Mouse (Mus musculus) retina, adult 2 months (tissue): Measurements from ENCODE around the gene Mllt6.
A peak's percentile ranks its signal among the peaks of the same experiment; 100 is the strongest.
"Not testable (repeated sequence)": the region's sequence is repeated elsewhere in the genome, so short reads cannot be mapped to it uniquely, and the experiment has no call there.

Source experiments
- DNase-seq: peaks from one replicate; pipeline ENCODE4 v3.0.0-alpha.2; 2012; ENCODE audit warnings: low read depth, low spot score

Gene Mllt6

DNA sequence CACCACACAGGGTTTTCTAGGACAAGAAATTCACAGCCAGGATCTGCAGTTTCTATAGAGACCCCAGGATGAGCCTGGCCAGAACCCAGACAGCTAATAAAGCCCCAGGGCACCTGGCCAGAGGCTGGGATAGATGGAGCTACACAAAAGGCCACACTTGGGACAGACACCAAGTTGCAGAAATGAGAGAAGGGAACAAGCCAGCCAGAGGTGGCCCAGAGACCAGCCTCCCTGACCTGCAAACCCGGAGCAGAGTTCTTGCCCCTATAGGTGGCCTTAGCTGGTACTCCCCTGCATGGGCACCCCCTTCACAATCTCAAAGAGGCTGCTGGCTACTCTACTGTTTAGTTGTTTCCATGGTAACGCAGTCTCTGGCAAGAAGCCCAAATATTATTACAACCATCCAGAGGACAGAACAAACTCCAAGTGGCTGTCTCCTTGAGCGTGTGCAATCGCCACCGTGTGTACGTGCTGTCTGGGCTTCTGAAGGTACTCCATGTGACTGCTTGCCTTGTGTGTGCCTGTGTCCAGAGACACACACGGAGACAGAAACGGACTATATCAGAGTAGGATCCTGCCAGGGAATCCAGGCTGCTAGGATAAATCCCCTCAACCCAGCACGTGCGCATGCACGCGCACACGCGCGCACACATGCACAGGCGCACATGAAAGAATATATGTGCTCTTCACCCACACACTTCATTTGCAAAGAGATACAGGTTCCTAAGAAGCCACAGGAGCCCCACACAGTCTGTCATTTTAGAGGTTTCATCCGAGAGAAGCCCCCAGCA, 31.9 kb downstream of the Mllt6 start:
- no peak for DNase-seq

DNA sequence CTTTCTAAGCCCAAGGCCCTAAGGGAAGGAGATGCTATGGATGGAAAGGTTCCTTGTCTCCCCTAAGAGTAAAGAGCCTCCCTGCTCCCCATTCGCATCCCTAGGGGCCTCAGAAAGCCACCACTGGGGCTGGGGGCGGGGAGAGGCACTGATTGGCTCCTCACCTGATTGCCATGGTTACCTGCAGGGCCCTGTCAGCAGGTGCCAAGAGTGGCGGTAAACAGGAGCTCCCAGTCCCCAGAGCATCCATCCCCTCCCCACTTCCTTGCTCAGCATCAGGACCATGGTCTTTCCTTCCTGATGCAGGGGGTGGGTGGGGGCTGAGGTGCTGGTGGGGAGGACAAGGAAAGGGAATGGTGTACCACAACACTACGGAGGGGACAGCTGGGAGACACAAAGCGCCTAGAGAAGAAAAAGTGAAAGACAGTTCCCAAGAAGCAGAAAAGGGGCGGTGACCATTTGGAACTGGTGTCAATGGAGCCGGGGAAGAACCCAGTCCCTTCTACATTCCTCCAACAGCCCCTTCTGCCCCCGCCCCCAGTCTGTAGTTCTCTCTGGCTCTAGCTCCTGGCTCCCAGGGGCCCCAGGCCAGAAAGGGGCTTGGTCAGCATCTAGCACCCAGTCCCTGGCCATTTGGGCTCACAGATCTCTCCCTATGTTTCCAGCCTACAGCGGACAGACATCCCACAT, 32.6 kb downstream of the Mllt6 start:
- no peak for DNase-seq

DNA sequence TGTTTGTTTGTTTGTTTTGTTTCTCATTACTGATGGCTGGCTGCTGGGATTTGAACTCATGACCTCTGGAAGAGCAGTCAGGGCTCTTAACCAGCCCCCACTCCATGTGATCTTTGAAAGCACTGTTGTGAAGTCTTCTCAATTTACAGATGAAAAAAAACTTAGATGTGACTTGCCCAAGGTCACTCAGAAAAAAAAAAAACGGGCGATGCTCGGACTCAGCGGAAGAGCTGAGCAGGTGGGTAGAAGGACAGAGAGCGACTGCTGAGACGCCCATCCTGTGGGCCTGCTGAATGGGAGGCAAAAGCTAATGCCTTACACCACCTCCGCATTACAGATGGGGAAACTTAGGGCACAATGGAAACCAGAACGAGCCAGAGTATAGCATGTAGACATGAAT, 33.5 kb downstream of the Mllt6 start:
- DNase-seq = no peak

DNA sequence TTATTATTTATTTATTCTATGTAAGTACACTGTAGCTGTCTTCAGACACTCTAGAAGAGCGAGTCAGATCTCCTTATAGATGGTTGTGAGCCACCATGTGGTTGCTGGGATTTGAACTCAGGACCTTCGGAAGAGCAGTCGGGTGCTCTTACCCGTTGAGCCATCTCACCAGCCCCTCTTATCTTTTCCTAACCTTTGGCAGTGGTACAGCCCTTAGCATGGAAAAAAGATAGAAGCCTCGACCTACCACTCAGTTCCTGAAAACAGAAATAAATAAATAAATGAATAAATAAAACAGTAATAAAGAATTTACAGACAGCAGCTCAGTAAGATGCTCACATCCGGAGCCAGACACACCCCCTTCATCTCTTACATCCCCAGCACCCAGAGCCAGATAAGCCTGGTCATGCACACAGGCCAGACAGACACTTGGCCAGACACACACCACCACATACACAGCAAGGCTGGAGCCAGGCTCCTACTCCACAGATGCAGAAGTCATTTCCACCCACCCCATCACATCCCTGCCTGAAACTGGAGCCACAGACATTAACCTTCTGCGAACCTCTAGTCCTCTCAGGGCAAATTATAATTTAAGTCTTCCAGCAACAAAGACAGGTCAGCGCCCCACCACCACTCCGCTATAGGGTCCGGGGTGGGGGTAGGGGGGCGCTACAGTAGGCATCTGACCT, 34.1 kb downstream of the Mllt6 start:
- no peak for DNase-seq

DNA sequence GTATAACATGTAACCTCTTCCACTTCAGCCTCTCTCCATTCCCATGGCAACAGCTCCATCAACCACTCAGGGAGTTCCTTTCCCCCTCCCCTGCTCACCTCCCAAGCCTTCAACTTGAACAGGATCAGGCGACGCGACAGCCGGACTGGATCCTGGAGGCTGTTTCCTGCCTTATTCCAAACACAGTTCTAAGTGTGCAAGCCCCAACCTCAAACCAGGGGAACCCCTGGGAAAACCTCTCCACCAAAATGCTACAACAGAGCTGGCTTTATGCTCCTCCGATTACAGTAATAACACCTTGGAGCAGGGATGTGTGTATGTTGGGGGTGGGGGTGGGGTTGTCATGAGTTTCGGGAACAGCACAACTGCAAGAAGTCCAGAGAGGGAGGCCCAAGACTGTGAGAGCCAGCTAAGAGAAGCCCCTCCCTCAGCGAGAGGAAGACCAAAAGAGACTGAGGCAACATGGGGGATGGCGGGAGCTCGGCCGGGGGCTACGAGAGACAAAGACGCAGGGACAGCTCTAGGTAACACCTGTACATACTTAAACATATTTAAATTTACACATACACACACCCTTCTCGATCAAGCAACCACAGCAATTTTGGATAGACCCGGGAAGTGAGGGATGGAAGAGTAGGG, 34.8 kb downstream of the Mllt6 start:
- DNase-seq = no peak

DNA sequence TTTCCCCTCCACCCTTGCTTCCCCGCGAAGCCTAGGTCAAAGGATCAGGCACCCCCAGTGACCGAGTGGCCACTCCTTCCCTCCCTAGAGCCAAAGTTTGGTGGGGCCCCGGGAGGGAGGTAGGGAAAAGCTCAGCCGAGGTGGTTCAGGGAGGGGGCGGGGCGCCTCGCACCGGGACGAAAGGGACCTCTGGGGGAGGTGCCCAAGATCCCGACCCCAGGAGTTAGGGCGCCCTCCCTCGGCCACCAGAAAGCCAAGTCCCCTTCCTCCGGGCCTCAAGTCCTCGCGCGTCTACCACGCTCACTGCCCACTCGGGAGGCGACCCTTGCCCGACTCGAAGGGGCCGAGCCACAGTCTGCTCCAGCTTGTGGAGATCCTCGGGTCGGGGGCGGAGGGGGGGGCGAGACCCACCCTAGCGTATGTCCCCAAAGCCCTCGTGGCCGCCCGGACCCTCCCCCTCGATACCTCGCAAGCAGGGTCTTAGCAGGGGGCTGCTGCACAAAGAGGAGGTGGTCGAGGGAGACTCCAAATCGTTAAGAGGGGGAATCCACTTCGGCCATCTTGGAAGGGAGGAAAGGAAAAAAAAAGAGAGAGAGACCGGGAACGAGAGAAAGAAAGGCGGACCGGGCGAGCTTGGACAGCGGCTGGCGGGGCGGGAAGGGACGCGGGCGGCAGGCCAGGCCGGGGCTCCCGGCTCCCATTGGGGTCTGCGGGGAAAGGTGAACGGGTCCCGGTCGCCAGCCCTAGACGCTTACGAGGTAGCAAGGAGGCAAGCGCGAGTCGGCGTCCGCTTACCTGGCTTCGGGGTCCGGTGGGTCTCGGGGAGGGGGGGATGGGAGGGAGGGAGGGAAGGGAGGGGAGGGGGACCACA, 35.8 kb downstream of the Mllt6 start:
- DNase-seq = no peak

DNA sequence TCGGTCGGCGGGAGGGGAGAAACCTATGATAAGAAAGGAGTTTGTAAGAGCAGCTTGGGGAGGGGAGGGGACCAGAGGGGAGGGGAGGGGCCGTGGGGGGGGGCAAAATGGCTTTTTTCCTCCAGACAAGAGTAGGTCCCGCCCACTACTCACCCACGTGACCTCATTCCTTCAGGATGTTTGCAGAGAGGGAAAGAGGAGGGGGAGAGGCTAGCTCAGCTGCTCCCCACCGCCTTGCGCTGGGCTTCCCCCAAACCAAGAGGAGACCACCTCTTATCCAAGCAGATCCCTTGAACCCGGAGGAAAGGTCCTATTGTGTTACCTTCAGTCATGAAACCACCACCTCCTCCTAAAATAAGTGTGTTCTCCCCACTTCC, 36.4 kb downstream of the Mllt6 start:
- peak; percentile 42 for DNase-seq

DNA sequence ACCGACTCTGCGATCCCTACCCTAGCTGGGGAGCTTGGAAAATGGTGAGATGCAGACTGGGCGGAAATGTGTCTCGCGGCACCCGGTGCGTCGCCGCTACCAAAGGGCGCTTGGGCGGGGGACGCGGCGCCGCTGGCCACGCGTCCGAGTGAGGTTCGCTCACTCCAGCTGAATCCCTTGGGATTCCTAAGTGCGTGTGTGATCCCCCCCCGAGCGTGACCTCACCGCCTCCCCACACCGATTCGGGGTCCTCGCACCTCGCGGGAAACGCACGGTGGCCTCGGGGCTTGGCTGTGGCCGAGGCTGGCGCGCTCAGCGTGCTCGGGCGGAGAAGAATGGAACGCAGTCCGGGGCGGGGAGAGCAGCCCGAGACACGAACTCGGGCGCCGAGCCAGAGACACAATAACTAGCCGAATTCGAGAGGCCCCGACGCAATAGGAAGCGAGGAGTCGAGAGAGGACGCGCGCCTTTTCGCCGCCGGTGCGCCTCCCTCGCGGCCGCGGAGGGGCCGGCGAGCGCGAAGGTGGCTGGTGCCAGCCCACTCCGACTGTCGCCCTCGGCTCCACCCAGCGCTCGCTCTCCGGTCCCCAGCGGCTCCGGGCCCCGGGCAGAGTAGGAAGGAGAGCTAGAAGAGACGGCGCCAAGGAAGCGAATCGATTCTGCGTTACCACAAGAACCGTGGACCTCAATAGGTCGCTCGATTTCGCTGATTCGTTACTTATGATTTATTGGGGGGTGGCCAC, 37.0 kb downstream of the Mllt6 start, which contains the start of gene Pcgf2:
Gene Pcgf2 (minus strand): TSS at position 495 of the 743 bp plus-strand sequence.
- no peak for DNase-seq

DNA sequence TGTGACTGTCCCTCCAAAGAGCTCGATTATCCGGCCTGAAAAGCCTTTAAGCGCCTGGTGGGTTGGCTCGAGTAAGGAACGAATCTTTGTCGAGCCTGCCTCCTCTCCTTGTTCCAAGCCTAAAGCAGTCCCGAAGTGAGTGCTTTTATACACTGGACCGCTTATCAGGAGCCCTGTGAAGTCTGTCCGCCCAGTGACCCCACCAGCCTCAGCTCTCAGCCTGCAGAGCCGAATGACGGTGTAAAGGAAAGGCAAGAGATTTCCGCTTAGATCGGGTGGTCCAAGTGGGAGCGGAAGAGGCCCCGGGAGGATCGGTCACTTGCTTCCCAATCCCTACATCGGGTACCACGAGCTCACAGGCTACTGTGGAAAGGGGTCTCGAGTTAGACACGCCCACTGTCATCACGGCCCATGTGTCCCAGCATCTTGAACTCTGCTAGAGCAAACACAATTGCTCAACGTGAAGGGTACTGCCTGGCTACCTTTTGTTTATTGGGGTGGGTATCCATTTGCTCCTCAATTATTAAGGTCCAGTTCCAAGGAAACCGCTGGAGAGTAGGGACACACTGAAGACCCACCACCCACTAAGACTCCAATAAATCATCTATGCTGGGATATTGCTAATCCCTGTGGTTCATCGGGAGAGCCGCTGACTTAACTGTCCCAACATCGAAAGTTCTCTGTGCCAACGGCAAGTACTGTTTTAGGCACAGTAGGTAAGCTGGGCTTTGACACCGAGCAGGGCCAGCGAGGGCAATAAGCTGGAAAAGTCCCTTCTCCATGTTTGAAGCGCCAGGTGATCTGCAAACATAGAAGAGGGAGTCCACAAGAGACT, 37.7 kb downstream of the Mllt6 start:
- no peak for DNase-seq

DNA sequence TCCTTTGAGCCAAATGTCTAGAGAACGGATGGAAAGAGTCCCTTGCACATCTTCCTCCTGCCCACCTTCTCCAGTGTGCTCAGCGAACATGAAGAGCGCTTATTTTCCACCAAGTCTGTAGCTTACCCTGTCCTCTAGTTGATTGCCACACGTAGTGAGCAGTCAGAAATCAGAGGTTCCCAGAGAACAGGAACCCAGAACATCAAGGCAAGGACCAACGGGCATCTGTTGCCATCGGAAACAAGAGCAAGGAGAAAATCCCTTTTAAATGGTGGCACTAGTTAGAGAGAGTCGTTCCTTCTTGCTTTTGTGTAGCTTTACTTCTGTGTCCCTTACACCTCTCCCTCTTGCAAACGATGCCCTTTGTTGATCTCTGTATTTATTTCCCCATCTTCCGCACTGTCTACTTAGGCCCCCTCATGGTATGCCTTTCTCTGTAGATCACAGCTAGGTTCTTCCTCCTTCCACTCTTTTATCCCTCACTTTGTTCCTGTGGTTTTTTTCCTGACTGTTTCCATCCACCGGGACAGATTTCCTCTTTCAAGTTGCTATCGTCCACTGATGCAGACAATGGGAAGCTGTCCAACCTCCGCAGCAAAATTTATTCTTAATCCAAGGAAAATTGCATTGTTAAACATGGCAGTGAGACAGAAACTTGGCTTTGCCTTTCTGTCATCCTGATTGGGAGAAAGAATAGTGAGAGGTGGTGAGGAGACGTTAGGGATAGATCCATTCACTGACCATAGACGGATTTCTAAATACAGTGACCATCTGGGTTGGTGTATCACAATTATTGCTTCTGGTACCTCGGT, 38.6 kb downstream of the Mllt6 start:
- DNase-seq = no peak

DNA sequence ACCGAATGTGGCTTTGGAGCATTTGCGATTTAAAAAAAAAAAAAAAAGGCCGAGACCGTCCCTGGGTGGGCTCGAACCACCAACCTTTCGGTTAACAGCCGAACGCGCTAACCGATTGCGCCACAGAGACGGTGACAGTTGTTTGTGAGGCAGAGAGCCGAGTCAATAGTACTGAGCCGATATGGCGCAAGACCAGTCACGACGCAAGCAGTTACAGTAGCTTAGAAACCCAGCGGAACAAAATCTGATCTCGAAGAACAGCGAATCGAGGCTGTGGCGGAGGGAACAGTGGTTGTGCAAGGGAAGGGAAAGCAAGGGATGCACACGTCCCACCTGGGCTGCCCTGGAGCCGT, 39.2 kb downstream of the Mllt6 start:
- DNase-seq = peak; percentile 69

DNA sequence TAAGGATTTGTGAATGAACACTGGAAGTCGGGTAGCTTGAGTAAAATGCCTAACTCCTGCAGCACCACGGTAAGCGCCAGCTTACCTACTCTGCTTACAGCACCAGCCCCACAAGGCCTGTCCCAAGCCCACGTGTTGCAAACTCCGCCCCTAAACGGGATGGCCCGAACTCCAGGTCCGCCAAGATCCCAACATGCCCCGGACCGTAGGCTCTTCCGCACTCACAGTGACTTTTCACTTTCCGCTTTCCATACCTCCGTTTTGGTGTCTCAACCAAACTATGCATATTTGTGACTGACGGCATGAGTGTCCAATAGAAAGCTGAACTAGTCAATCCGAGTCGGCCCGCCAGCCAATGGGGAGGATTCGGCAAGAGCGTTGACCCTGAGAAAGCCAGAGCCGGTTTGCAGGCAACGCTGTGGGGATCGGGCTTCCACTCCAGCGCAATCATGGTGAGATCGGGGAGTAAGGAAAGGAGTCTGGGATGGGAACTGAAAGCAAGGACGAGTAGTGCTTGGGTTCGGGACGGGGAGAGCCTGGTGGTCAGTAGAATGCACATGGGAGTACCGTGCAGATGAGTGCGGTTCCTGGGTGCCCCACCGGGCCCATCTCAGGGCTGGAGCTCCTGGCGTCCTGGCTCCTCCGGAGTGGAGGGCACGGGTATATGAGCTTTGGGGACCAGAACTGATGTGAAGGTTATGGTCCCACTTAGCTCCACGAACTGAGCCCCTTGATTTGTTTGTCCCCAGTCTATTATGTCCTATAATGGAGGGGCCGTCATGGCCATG, 40.0 kb downstream of the Mllt6 start, which contains the start of gene Psmb3:
Gene Psmb3 (plus strand): TSS at position 361 of the 788 bp plus-strand sequence.
- peak; percentile 100 for DNase-seq

DNA sequence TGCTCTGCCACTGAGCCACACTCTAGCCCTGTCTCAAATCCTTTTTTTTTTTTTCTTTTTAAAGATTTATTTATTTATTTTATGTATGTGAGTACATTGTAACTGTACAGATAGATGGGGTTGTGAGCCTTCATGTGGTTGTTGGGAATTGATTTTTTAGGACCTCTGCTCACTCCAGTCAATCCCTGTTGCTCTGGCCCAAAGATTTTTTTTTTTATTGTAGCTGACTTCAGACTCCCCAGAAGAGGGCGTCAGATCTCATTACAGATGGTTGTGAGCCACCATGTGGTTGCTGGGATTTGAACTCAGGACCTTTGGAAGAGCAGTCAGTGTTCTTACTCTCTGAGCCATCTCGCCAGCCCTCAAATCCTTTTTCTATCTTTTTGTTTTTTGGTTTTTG, 46.9 kb downstream of the Mllt6 start:
- not testable (repeated sequence) for DNase-seq

DNA sequence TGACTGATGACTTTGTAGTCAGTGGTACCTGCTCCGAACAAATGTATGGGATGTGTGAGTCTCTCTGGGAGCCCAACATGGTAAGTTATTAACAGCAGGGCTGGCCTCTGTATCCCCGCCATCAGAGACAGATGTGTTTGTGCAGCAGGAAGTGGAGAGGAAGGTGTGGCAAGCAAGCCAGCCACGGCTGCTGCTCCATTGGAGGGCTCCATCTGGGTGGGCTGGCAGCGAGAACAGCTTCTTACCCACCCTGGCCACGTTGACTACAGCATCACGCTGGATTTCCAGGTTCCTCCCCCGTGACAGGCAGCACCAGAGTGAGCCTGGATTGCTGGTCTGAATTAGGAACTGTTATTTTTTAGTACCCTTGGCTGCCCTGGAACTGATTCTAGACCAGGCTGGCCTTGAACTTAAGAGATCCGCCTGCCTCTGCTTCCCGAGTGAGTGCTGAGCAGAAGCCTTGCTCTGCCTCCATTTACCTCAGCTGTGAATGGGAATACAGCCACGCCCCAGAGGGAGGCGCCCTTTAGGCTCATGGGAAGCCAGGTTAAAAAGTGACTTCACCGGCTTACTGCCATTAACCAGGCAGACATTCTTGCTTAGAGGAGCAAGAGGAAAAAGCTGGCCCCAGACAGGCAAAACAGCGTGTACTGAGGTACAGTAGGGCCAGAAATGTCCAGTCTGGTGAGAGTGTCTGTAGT, 48.1 kb downstream of the Mllt6 start:
- DNase-seq = no peak

DNA sequence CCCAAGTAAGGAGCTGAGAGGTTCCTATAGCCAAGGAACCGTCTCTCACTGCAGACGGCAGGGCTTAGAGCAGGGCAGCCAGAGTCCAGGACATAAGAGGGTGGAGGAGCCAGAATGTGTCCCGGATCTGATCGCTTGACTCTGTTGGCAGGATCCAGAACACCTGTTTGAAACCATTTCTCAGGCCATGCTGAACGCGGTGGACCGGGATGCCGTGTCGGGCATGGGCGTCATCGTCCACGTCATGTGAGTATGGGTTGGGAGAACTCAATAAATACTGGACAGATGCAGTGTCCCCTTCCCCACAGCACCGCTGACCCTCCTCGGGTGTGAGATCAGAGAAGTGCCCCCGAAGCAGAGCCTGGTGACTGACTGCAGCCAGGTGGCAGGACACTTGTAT, 49.1 kb downstream of the Mllt6 start:
- DNase-seq = no peak

DNA sequence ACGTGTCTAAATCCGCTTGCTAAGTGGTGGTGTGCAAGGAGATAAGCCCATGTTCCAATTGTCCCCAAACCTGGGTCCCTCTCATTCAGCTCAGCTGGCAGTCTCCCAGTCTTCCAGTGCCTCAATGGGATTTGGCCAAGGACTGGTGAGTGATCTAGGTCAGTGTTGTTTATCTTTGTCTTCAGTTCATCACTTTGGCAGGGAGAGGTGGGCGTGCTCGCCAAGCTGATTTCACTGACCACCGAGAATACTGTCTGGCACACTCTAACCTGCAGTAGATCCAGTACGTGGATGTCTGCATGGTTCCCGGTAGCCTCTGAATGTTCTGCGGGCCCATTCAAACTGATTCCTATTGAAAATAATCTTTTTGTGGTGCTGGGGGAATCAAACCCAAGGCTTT, 50.7 kb downstream of the Mllt6 start:
- DNase-seq = no peak

DNA sequence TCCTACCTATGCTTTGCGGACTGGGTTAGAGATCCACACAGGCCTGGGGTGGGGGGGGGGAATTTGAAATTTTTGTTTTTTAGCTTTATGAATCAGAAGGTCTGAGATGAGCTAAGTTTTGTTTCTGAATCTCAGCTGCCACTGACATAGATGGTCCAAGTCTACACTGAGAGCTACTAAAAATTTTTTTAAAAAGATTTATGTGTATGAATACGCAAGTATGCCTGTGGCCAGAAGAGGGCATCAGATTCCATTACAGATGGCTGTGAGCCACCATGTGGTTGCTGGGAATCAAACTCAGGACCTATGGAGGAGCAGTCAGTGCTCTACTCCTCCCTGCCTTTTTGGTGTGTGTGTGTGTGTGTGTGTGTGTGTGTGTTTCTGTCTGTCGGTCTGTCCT, 51.1 kb downstream of the Mllt6 start:
- DNase-seq = no peak
